Mouse (Mus musculus): ENCODE measurements around the gene Fgb.

- TF ChIP-seq CTCF (IDR thresholded peaks at IDR 0.05; ENCODE audit: low read depth) (peak; percentile 83), EP300 (optimal IDR thresholded peaks at IDR 0.05) (no peak)
Observed at GRCm38 (mm10) chr3:83053758-83054157, 4.1 kb upstream of the Fgb start.
